Mouse (Mus musculus): ENCODE data around the gene Actr10.

The Actr10 gene

DNA sequence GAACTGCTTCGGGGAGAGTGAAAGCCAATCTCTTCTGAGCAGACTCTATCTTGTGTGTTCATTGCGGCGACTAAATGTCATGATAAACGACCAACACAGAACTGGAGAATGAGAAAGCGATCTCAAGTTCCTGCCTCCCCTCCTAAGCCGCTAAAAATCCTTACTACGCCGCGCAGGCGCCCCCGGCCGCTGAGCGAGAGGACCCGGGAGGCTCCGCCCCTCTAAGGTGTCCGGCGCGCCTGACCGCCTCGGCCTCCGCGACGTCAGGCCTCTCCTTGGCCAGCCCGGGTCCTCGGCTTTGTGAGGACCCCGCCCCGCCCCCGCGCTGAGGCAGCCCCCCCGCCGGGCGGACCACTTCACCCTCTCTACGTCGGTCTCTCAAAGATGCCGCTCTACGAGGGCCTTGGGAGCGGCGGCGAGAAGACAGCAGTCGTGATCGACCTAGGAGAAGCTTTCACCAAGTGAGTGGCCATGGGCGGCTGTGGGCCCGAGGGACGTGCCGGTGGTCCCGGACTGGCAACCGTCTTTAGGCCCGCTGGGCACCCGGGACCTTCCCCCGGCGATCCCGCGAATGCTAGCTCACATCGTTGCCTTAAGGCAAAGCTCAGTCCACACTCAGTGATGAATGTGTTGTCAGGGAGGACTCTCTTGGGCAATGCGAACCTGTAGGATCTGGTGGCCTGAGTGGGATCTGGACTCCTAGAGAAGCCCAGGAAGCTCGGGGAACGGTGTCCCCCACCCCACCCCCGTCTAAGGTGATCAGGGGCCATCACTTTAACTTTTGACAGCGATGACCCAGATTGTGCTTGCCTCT is at the start of gene Actr10:
Actr10 (plus strand) TSS at position 287 of the 814 bp plus-strand sequence.
- in situ Hi-C loops (cut with MboI, MseI): no loop called here

DNA sequence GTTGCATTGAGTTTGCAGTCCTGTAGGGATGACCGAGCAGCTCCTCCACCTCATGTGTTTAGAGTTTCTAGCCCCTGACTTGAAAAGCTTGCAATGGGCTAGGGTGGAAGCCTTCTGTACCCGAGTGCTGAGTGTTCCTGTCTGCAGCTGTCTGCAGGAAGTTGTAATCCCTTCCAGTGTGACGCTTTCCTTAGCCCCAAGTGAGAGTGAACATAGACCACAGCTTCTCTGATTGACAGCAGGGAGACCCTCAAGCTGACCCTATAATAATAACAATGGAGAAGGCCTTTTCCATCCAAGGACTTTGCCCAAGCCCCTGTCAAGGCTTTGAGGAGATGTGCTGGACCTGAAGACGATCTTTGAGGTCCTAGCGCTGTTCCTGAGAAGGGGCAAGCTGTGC is 47.3 kb upstream of the Actr10 start:
- in situ Hi-C loops (cut with MboI, MseI): no loop called here

- in situ Hi-C loops (cut with MboI, MseI): no loop called here
Observed at GRCm38 (mm10) chr12:70890874-70891470, 46.7 kb upstream of the Actr10 start.

GRCm38 (mm10) chr12:70895275-70895674 is 42.4 kb upstream of the Actr10 start:
- in situ Hi-C loops (cut with MboI, MseI): no loop called here

- in situ Hi-C loops (cut with MboI, MseI): no loop called here
Observed at GRCm38 (mm10) chr12:70896068-70896467, 41.6 kb upstream of the Actr10 start.

GRCm38 (mm10) chr12:70897434-70897833 is 40.2 kb upstream of the Actr10 start:
- in situ Hi-C loops (cut with MboI, MseI): no loop called here

GRCm38 (mm10) chr12:70898450-70898849 is 39.2 kb upstream of the Actr10 start:
- in situ Hi-C loops (cut with MboI, MseI): no loop called here

- in situ Hi-C loops (cut with MboI, MseI): loop anchor here (10.0 kb wide), 1 partner anchor 540 kb away; no protein-coding TSS in a partner anchor
Observed at GRCm38 (mm10) chr12:70904471-70904870, 33.2 kb upstream of the Actr10 start.

- in situ Hi-C loops (cut with MboI, MseI): loop anchor here (5.0 to 10.0 kb wide), 3 partner anchors 70 to 542 kb away; no protein-coding TSS in a partner anchor
Observed at GRCm38 (mm10) chr12:70906867-70907266, 30.8 kb upstream of the Actr10 start.

GRCm38 (mm10) chr12:70907651-70908050 is 30.0 kb upstream of the Actr10 start:
- in situ Hi-C loops (cut with MboI, MseI): loop anchor here (5.0 to 10.0 kb wide), 3 partner anchors 70 to 543 kb away; no protein-coding TSS in a partner anchor

DNA sequence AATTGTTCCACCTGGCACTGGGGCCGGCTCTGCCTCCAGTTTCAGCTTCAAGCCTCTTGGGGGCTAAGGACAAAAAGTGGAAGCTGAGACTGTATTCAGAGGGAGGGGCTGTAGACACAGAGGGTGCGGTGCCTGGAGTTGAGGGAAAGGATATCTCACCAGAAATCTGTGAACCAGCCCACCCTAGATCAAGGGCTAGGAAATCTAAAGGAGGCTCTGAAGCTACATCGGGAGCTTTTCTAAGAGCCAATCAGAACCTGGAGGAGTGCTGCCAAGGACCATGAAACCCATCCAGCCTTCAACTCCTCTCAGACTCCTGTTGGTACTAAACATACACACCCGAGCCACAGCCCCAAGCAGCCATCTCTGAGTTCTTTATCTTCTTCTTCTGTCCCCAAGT is 29.6 kb upstream of the Actr10 start:
- in situ Hi-C loops (cut with MboI, MseI): loop anchor here (5.0 to 10.0 kb wide), 3 partner anchors 71 to 543 kb away; no protein-coding TSS in a partner anchor

- in situ Hi-C loops (cut with MboI, MseI): no loop called here
Observed at GRCm38 (mm10) chr12:70910241-70910720, 27.4 kb upstream of the Actr10 start.

GRCm38 (mm10) chr12:70911029-70911428 is 26.6 kb upstream of the Actr10 start:
- in situ Hi-C loops (cut with MboI, MseI): no loop called here

DNA sequence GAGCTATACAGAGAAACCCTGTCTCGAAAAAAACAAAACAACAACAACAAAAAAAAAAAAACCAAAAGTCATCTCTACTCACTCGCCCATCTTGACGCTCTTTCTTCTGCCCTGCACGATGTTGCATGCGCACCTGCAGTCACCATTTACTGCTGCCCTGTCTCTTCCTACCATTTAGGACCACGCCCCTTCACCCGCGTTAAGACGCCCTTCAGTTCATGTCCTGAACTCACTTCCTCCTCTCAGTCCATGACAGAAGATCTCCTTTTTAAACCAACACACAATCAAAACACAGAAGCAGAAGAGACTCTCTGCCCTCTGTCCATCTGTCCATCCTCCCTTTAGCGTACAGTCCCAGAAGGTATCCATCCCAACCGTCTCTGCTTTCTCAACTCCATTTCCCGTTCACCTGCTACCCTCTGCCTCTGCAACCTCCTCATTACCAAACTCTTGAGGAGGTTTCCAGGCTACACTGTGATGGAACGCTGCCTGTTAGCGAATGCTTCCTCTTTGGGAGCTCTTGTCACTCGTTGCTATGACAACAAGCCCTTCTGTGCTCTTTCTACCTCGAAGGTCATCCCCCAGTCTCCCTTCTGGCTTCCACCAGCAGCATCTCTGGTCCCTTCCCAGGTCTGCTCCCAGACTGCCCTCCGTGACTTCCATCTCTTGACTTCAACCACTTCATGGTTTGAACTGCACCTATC is 25.8 kb upstream of the Actr10 start:
- in situ Hi-C loops (cut with MboI, MseI): no loop called here

- in situ Hi-C loops (cut with MboI, MseI): no loop called here
Observed at GRCm38 (mm10) chr12:70913429-70913828, 24.2 kb upstream of the Actr10 start.

DNA sequence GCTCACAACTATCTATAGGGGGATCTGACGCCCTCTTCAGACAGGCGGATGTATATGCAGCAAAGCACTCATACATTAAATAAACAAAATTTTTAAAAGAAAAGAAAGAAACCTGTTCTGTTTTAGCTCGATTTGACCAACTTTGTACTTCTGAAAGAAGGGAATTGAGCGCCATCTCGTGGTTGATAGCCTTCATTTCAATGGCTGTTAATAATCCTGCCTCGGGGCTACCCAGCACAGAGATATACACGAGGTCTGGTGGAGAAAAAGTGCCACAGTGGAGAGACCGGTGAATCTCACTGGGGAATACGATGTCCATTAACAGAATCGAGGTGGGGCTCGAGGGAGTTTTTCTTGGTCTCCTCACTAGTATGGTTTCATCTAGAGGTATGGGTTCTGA is 23.3 kb upstream of the Actr10 start:
- in situ Hi-C loops (cut with MboI, MseI): no loop called here

GRCm38 (mm10) chr12:70929781-70930180 is 7.9 kb upstream of the Actr10 start:
- in situ Hi-C loops (cut with MboI, MseI): no loop called here

DNA sequence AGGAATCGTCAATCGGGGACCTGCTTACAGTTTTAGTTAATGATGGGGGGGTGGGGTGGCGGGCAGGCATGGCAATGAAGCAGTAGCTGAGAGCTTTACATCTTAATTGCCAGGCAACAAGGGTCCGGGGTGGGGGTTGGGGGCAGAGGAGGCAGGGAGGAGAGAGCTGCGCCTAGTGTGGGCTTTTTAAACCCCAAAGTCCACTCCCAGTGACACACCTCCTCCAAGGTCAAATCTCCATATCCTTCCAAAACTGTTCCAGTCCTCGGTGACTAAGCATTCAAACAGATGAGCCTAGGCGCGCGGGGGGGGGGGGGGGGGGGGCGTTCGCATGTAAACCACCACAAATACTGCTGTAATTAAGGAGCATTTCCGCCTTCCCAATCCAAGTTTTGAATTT is 507 bp upstream of the Actr10 start:
- in situ Hi-C loops (cut with MboI, MseI): no loop called here

DNA sequence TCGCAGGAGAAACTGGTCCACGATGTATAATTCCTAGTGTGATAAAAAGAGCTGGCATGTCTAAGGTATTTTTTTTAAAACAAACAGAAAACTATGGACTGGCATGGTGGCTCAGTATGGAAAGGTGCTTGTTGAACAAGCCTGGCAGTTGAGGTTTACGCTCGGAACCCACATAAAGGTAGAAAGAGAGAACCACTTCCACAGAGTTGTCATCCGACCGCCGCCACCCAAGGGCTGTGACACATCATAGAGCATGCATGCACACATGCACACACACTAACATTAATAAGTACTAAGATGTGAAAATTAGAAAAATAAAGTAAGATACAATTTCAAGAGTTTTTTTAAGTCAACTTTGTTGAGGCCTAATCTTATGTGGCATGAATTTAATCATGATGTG is 3.1 kb downstream of the Actr10 start:
- in situ Hi-C loops (cut with MboI, MseI): no loop called here

DNA sequence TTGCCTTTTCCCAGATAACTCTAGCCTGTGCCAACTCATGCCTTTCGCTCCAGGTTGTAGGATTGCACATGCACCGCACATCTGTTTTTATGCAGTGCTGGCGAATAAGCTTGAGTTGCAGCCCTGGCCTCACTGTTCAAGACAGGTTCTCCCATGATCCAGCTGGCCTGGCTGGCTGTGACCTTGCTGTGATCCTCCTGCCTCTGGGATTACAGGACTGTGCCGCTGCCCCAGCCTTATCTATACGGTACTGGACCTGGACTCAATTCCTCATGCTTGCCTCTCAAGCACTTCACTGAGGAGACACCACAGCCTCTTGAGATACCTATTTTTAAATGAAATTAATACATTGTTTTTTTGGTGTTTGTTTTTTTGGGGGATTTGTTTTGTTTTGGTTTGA is 6.5 kb downstream of the Actr10 start:
- in situ Hi-C loops (cut with MboI, MseI): no loop called here

DNA sequence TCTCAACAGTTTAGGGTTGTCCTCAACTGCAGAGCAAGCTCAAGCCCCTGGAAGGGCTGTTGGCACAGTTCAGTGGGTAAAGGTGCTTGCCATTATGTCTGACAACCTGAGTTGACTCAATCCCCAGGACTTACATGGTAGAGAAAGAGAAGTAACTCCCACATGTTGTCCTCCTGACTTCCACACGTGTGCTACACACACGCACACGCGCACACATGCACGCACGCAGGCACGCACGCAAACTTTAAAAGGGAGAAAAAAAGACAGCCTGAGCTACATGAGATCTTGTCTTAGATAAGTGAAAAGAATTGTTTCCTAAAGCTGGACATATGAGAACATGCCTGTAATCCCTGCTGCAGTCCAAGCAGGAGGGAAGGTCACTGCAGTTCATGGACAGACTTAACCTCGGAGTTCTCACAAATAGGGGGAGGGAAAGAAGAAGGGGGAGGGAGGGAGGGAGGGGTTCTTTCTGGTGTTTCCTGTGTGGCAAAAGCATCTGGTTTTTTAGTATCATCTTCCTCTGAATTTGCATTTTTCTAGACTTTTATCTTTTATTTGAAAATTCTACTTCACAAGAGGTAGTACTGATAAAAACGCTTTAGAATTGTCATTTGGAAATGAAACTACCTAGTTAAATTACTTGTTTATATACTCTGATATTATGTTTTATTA is 9.1 kb downstream of the Actr10 start:
- in situ Hi-C loops (cut with MboI, MseI): no loop called here

Data from regulatory T cell (primary cell).